Mouse (Mus musculus): ENCODE results near the gene Tmprss6.
A peak's percentile ranks its signal among the peaks of the same experiment; 100 is the strongest.

Gene Tmprss6

DNA sequence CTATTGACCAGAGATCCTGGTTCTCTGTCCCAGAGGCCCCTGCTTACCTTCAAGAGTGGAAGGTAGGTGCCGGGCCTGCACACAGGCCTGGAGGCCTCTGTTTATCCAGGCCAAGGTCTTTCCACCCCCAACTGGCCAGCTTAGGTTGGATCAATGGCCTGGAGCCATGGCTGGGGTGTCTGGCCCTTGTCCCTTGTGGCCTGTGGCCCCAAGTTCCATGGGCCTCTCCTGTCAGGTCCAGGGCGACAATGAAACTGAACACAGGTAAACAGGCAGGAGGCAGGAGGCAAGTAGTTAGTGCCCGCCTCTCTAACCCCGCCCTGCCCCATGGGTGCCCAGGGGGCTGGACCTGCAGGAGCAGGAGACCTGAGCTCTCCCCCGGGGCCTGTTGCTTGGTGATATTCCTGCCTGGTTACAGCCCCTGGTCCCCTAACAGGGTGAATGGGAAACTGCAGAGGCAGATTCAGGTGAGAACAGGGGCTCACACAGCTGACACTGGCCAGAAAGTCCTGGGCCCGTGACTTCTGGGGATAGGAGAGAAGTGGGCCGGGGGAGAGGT, at the start of gene Tmprss6:
Tmprss6 (minus strand) TSS at position 256 of the 559 bp plus-strand sequence.
- DNase-seq = no peak

DNA sequence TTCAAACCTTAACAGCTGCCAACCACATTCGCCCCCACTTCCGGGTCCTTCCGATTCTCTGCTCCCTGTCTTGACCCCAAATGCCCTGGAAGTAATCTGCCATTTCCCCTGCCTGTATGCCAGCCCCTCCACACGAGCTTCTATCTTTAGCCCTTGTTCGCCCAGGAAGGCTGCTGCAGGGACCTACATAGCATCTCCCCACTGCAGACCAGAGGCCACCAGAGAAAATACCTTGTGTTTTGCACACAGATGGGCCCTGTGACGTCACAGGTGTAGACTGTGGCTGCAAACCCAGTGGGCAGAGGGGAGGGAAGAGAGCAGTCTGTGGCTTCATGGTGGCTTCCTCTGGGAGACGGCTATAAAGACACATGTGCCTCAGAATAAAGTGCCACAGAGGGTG, 49.8 kb upstream of the Tmprss6 start:
- DNase-seq = no peak

DNA sequence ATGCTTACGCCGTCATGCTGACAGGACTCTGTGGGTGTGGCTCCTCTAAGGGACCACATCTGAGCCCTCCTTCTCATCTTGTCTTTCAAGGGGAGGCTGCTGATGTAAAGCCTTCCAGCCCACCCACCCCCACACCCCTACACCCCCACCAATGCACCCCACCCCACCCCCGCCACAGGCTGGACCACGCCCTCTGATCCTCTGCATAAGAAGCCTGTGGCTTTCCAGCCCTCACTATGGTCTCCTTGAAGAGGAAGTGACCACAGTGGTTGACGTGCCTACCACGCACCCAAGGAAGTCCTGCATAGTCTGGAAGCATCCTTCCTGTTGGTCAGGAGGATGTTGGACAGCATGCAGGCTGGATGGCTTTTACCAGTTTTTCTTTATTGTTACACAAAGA, 47.3 kb upstream of the Tmprss6 start:
- no peak for DNase-seq

DNA sequence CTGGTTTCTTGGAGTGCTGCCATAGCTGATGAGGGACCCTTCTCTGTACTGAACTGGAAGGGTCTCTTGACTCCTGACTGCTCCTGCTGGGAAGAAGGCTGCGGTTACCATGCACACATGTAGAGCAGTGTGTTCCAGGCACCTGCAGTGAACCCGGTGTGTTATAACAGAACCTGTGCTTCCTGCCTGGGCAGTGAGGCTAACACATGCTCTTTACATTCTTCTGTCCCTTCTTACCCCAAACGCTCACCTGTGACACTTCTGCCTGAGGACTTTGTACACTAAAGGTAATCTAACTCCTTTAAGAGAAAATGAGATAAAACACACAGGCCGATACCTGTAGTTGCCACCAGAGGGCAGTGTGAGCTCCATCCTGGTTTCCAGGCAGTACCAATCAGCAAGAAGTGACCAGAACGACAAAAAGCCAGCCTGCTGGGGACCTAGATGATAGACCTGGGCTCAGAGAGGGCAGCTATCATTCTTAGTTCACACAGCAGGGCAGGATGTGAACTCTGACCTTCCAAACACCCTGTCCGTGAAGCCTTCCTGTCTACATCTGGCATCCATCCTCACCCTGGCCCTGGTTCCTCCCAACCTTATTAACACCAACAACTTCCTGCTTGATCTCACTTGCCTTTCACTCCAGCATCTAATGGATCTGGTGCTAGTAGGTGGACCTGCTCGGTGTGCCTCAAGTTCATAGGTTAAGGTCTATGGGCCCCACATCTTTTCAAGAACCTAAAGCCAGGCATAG, 46.1 kb upstream of the Tmprss6 start:
- peak; percentile 90 for DNase-seq

DNA sequence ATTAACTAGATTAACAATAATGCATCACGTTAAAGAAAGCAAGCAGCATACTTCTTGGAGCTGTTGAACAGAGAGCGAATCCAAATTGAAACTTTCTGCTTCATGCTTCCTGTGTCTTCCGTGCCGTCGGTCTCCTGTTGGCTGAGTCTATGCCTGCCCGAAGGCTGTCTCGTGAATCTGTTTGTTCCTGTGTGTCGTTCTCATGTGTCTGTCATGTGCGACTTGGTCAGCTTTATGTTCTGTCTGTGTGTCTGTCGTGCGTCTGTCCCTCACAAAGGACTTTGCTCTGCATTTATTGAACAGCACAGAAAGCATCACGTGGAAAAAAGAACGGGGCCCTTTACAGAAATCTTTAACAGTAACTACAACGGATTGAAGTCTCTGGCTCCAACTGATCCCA, 44.6 kb upstream of the Tmprss6 start:
- DNase-seq = no peak

DNA sequence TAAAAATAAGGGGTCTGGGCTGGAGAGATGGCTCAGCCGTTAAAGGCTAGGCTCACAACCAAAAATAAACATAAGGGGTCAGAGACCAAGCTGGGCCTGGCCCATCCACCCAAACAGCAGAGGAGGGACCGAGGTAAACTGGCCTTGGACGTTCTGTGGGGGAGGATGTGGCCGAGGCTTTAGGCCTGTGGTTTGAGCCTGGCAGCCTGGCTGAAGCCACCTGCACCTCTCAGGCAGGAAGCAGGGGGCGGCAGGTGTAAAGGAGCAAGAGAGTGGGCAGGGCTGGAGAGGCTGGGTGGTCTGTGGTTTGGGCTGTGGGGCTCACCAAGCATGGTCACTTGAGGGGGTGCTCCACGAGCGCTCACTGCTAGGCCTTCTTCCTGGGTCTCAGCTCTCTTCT, 43.5 kb upstream of the Tmprss6 start:
- DNase-seq = no peak

DNA sequence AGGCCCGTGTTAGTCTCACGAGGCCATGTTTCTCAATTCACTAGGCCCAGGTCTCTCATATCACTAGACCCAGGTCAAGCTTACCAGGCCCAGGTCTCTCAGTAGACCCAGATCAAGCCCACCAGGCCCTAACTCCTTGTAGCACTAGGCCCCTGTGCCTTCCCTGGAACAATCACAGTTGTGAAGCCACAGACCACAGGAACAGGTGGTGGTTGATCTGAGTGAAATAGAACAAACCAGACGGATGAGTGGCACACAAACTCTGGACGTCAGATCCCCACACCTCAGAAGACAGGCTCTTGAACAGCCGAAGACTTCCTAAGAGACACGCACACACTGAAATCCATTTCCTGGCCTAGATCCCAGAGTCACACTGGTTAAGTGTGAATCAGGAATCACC, 42.3 kb upstream of the Tmprss6 start:
- no peak for DNase-seq

DNA sequence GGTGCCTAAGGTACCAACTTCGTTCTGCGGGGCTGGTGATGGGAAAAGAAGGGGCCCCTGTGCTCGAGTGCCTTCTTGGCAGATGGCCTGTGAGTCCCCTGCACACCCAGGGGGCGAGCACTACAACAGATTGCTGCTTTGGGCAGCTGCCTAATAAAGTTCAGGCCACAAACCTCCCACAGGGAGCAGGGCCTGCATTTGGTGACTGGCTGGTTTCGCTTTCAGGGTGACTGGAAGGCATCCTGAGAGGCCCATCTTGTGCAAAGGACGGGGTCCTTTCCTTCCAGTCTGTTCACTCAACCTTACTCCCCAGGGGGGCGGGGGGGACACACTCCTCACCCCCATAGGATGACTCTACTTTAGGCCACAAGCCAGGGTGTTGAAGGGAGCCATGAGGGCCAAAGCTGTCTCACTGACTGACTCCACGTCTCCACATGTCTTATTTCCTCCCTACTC, 41.7 kb upstream of the Tmprss6 start:
- no peak for DNase-seq

DNA sequence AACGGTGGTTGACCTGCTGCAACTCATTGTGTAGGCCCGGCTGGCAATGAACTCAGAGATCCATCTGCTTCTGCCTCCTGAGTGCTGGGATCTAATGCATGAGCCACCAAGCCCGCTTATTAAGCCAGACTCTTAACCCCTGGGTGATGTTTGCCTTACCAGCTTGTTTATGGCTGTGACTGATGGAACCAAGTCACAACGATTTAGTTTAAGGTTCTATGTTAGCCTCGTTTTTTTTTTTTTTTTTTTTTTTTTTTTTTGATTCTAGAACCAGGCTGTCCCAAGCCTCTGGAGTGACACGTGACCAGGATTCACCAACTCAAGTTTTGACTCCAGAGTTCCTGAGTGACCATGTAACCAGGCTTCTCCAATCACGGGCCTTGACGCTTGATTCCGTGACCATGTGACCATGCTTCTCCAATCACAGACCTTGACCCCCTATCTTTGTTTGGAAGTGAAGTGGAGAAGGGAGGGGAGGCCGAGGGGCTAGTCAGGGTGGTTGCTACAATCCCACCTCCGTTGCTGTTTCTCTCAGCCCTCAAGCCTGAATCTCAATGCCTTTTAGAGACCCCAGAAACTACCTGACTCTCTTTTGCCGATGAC, 41.0 kb upstream of the Tmprss6 start:
- DNase-seq = no peak

DNA sequence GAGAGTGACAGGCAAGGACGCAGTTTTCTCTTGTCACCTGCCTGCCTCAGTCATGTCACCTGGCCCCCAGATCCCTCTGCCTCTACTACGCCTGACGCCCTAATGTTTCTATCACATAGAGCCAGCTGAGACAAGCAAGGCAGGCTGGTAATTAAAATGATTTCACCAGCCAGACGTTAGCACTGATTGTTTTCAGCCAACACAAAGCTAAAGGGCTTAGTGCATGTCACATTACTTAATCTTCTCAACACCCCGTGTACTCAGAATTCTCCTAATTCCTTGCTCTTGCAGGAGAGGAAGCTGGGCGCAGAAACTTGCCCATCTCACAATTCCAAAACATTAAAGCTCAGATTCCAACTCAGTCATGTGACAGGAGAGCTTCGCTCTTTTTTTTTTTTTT, 40.0 kb upstream of the Tmprss6 start:
- no peak for DNase-seq

DNA sequence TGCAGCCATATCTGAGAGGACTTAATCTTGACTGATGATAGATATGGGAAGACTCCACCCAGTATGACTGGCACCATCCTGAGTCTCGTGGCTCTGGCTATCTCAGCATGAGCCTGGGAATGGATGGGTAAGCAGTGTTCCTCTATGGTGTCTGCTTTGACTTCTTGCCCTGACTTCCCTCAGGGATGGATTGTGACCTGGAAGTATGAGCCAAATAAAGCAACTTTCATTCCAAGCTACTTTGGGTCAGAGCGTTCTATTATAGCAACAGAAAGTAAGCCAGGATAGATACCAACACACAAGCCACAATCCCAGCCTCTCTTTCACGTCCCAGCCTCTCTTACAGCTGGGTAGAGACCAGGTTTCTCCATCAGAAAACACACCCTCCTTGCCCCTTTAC, 37.1 kb upstream of the Tmprss6 start:
- DNase-seq = no peak

DNA sequence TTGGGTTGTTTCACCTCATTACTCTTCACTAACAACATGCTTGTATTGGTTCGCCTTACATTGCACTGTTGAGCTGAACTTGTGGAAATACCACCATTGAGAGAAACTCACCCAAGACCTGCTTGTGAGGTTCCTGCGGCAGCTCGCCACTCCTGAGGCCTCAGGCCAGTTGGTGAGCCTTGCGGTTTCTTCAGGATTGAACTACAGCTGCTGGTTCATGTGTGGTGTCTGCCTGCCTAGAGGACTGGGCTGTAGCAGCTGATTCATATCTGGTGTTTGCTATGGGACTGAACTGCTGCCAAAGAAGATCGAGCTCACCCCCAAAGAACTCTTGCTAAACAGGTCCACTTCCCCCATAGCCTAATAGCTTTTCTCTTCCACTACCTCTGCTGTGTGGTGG, 36.4 kb upstream of the Tmprss6 start:
- no peak for DNase-seq

DNA sequence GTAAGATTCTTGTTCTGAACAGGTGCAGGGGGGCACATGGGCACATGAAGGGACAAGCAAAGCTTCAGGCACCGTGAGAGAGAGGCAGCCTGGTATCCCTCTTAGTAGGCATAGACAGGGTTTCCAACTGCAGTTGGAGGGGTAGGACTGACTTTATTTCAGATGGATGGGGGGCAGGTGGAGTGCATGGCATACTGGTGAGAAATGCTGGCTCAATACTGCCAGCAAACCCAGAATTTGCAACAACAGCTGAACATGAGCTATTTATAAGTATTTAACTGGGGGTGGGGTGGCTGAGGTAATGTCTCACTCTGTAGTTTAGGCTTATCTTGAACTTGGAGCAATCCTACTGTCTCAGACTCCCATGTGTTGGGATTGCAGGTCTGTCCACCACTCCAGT, 35.6 kb upstream of the Tmprss6 start:
- no peak for DNase-seq

DNA sequence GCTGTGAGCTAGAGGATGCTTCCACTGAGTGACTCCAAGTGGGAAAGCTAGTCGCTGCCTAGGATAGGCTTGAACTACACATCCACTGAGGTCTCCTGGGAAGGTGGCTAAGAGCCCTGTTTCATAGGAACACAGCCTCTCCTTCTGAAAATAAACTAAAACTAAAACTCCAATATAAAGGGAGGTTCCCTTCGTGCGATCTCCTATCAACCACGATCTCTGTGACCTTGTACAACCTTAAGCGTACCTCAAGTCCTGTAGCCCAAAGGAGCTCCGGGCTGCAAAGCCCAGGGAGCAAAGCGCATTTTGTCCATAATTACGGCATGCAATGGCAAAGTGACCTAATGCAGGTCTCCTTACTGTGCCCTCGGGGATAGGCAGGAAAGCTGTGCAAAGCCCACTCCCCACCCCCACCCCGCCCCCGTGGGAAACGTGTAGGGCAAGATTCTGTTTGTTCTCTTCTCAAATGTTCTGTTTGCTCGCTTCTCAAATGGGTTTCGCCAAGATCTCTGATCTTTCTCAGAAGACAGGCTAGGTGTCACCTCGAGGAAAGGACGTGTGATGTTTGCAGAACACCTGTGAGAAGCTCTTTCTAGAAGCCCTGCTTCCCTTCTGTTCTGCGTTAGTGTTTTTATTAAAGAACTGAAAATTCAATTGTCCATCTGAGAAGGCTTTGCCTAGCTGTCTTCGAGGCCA, 34.2 kb upstream of the Tmprss6 start:
- no peak for DNase-seq

DNA sequence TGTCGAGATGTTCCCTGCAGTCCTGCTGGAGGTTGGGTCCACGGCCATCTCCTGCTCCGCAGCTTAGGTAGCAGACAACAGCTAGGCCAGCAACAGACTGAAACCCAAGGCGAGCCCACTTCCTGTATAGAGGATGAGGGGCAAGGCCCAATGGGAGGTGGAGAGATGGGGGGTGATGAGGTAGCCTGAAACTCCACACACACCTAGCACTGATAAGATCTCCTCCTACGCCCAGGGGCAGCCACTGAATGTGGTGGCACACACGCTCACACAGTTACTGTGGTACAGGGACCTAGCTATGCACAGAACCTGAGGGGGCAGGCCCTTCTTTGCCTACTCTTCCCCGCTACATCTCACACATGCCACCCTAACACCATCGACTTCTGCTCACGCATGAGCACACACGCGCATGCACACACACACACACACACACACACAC, 26.6 kb upstream of the Tmprss6 start, which contains the start of gene Il2rb:
Il2rb (minus strand) TSS at position 304 of the 439 bp plus-strand sequence.
- DNase-seq = no peak

DNA sequence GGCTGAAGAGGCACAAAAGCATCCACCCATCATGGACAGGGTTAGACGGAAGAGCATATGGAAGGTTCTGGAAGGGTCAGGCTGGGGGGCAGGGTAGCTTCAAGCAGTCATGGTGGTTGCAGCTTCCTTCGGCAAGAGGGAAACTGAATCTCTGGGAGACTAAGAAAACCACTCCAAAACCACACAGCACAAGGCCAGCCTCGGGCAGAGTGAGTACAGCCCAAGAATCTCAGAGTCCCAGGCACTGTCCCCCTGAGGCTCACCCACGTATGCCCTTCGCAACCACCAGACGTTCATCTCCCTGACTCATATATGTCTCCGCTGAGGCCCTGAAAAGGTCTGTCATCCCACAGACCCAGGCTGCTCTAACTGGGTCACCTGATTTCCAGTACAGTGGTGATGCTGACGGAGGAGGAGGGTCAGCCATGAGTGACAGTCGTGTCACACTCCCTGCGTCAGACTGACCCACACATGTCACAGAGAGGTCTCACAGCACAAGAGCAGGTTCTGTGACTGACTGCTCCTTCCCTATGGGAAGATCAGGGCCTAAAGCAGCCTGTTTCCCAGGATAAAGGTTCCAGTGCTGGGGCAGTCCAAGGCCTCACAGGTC, 25.1 kb upstream of the Tmprss6 start:
- DNase-seq = no peak

DNA sequence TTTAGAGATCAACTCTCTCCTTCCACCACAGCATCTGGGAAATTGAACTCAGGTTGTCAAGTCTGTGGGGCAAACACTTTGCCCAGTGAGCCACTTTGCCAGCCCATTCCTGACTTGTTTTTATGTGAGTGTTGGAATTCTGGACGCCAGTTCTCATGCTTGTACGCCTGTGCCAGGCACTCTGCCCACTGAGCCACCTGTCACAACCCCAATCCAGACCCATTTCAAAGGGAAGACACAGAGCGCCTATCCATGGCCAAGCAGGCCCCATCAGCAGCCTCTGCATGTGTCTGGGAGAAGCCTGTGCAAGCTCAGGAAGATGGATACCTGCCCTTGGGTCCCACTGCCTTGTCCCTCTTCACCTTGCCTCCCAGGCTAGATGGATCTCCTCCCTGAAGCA, 22.9 kb upstream of the Tmprss6 start:
- no peak for DNase-seq

DNA sequence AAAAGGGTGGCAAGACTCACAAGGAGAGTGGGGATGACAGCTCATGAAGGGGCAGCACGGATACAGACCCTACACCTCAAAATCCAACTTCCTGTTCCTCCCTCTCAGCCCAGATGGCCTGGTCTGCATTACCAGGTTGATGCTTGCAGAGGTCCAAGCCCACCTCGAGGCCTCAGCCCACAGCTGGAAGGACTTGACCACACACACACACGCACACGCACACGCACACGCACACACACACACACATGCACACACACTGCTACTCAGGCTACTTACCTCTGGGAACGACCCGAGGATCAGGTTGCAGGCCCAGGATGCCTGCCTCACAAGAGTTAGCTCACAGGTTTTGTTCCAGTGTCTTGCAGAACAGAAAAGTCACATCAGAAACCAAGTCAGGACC, 21.5 kb upstream of the Tmprss6 start:
- DNase-seq = no peak

DNA sequence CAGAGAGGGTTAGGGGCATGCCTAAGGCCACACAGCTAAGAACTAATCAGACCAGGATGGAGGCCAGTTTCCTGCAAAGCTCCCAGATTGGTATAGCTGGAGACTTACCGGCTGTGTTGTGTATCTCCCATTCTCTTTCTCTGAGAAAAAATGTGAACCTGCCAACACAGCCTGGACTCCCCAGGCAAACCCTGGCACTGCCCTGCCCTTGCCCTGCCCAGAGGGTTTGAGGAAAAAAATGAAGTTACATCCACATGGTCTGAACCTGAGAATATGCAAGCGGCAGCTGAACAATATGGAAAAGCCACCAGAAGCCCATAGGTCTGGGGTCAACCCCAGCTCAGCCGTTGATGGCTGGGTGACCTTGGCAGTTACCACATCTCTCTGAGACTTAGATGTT, 20.8 kb upstream of the Tmprss6 start:
- DNase-seq = peak; percentile 70

DNA sequence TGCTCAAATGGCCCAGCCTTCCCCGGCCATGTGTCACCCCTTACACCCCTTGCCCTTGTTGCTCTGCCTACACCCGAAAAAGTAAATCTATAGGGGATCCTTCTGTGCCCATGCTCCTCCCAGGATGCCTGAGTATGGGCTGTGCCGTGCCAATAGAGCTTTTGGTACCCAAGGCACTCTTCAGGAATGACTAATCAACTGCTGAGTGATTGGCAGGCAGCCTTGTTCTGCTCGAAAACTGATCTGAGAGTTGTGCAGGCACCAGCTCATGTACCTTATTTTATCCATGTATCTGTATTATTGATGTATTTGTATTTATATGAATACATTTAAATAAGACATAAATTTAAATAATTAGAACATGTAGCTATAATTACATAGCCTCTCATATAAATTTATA, 18.6 kb upstream of the Tmprss6 start:
- DNase-seq = no peak

DNA sequence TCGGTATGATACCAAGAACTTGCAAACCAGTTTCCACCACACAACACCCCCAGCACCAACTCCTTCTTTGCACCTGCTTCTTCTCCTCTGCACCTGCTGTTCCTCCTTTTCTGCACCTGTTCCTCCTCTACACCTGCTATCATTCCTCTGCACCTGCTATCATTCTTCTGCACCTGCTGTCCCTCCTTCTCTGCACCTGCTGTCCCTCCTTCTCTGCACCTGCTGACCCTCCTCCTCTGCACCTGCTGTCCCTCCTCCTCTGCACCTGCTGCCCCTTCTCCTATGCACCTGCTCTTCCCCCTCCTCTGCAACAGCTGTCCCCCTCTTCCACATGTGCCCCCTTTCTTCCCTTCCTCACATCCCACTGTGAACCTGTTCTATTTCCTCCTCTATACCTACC, 18.1 kb upstream of the Tmprss6 start:
- DNase-seq = no peak

DNA sequence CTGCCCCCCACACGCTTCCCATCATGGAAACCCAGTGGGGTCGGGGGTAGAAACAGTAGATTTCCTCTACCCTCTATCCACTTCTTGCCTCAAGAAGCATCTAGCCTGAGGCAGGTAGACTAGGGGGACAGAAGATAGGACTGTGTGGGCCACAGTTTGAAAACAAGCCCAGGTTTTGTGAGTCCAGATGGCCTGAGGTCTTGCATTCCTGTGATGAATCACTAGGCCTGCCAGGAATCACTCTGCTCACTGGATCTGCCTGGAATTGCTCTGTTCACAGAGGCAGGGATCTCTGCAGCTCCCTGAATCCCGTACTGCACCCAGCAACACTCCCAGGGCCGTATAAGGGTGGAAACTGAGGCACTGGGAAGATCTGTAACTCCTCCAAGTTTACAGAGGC, 14.9 kb upstream of the Tmprss6 start:
- DNase-seq = peak; percentile 89

DNA sequence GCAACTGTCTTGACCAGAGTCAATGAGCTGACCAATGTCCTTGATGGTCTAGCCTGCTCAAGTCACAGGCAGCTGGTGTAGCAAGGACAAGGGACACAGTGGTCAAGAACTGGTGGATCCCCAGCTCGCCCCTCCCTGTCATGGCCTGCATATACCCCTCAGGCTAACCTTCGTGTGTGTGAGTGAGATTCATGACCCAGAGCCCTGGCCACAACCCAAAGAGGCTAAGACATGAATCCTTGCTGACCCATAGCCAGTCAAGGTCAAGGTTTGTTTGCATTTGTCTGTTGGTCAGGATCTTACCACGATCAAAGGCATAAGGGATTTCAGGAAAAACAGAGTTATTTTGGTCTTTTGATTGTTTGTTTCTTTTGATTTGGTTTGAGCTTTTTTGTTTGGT, 14.1 kb upstream of the Tmprss6 start:
- DNase-seq = no peak
